Mouse (Mus musculus) forebrain, embryonic 10.5 days (tissue): ENCODE measurements around the gene AC131692.1. TPM values are rescaled to one million over a fixed set of nuclear protein-coding genes. Genes with fewer than 3 reads are reported as not detected.

Source experiments
- DNase-seq: peaks from one replicate; pipeline ENCODE4 v3.0.0-alpha.2; 2017; ENCODE audit warnings: low spot score; ENCODE audit errors: extremely low spot score
- H3K27ac ChIP-seq: fragments of 300-500 bp; sonication (generic); 2 replicates; pipeline ENCODE4 v1.5.1; 2016; ENCODE audit warnings: mild to moderate bottlenecking
- H3K27me3 ChIP-seq: fragments of 300-500 bp; sonication (generic); 2 replicates; pipeline ENCODE4 v1.6.1; 2016; ENCODE audit warnings: mild to moderate bottlenecking; ENCODE audit not compliant: poor library complexity, severe bottlenecking
- H3K36me3 ChIP-seq: fragments of 300-500 bp; sonication (generic); replicated peaks from 2 replicates; pipeline ENCODE4 v1.6.1; 2016; ENCODE audit warnings: mild to moderate bottlenecking, moderate library complexity
- H3K4me1 ChIP-seq: fragments of 300-500 bp; sonication (generic); 2 replicates; pipeline ENCODE4 v1.6.1; 2016
- H3K4me3 ChIP-seq: fragments of 300-500 bp; sonication (generic); 2 replicates; pipeline ENCODE4 v1.5.1; 2016; ENCODE audit warnings: mild to moderate bottlenecking, moderate library complexity
- H3K9me3 ChIP-seq: fragments of 300-500 bp; sonication (generic); 2 replicates; pipeline ENCODE4 v1.6.1; 2016; ENCODE audit warnings: mild to moderate bottlenecking, moderate library complexity
- WGBS: fragments of 180-500 bp; shearing (Covaris S2); methylation state at CpG from one replicate; pipeline ENCODE4 v1.1.7; 2016; 5-methylcytosine and 5-hydroxymethylcytosine counted together
- polyA plus RNA-seq: library from polyadenylated mRNA; unstranded; fragments of >200 nt; fragmentation: Nextera tagmentation; extraction: Ambion mirVana; gene quantifications from 2 replicates; pipeline ENCODE4 v1.2.1, GENCODE M21; 2016

AC131692.1 gene
- polyA plus RNA-seq, 1 experiment from 2014 or later, result 1.5 TPM

DNA sequence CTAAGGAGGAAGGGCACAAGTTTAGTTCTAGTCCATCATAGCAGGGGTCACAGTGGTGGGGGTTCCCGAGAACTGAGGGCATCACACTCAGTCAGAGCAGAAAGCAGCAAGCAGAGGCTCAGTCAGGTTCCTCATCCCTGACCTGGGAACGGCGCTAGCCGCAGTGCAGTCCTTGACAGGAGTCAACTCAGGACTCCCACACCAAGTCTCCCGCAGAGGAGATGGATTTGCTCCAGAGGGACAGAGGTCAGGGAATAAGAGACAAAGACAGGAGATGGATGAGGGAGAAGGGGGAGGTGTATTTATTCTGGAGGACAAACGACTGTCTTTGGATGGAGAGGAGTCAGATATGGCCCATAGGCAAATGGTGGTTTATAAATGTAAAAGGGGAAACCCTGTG, 18.9 kb downstream of the AC131692.1 start:
- no peaks in the 10 kb centered on the region for H3K27me3 ChIP-seq
- no peak for DNase-seq
- H3K27ac ChIP-seq, result no peak overlapping the region
- H3K9me3 ChIP-seq, result no peaks in the 10 kb centered on the region
- peaks cover 18% of the 10 kb centered on the region for H3K4me1 ChIP-seq
- no peak overlapping the region for H3K4me3 ChIP-seq
- WGBS, result 76% methylated on average over 6 of the region's 6 CpGs
- H3K36me3 ChIP-seq, result peaks cover 58% of the 10 kb centered on the region

DNA sequence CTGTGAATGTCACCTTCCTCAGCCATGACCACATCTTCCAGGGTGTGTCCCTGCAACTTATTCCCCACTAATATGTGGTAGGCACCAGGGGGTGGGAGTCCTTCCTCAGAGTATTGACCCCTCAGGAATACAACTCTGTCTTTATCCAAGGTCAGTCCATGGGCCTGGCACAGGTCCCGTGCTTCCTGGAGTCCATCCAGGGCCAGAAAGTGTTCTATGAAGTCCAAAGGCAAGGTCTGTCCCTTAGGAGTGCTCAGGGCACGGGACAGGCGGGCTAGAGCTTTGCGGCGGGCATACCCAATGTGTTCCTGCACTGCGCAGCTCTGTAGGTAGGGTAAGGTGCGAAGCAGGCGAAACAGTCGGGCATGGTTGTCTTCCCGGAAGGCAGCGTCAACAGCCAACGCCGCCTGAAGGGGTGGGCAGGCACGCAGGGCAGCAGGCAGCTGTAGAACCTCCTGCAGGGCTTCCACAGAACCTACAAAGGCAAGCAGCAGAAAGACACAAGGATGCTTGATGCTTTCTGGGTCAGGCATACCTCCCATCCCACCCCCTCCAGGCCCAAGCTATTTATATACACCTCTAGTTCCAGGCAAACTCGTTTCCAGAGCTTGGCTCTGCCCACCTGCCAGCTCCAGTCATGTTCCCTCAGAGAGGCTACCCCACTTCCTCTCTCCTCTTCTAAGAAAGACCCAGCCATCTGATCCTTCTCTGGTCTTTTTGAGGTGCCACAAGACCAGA, 22.1 kb downstream of the AC131692.1 start:
- H3K36me3 ChIP-seq, result peaks cover 58% of the 10 kb centered on the region
- no peaks in the 10 kb centered on the region for H3K9me3 ChIP-seq
- H3K27ac ChIP-seq, result no peak overlapping the region
- peaks cover 32% of the 10 kb centered on the region for H3K4me1 ChIP-seq
- no peak for DNase-seq
- H3K4me3 ChIP-seq, result peak overlapping the region; percentile 96
- H3K27me3 ChIP-seq, result no peaks in the 10 kb centered on the region
- 94% methylated on average over 15 of the region's 15 CpGs for WGBS

DNA sequence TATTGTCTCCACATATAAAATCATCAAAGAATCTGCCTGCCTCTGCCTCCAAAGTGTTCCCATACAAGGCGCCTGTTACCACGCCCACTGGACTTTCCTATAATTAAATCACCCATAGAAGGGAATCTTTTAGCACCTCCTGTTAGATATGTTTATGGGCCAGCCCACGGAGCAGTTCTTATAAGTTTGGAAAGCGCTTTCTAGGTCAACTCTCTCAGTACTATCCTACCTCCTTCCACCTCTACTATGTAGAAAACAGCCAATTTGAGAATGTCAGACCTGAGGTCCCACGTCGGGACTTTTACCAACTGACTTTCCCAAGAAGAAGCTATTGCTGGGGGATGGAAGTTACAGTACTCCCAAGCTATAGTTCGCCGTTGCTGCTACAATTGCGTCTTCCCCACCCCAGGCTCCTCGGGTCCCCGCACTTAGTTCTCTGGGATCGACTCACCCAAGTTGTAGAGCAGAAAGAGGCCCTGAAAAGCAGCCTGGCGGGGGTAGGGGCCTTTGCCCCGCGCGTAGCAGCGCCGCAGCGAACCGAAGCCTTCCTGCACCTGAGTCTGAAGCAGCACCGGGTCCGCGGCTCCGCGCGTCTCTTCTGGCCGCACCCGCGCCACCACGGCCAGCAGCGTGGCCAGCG, 23.2 kb downstream of the AC131692.1 start:
- Histone ChIP-seq H3K27me3 (no peaks in the 10 kb centered on the region), H3K27ac (peak overlapping the region; percentile 98), H3K36me3 (peaks cover 53% of the 10 kb centered on the region), H3K4me1 (peaks cover 41% of the 10 kb centered on the region), H3K9me3 (no peaks in the 10 kb centered on the region), H3K4me3 (peak overlapping the region; percentile 96)
- DNase-seq, result no peak
- 7% methylated on average over 32 of the region's 32 CpGs for WGBS

DNA sequence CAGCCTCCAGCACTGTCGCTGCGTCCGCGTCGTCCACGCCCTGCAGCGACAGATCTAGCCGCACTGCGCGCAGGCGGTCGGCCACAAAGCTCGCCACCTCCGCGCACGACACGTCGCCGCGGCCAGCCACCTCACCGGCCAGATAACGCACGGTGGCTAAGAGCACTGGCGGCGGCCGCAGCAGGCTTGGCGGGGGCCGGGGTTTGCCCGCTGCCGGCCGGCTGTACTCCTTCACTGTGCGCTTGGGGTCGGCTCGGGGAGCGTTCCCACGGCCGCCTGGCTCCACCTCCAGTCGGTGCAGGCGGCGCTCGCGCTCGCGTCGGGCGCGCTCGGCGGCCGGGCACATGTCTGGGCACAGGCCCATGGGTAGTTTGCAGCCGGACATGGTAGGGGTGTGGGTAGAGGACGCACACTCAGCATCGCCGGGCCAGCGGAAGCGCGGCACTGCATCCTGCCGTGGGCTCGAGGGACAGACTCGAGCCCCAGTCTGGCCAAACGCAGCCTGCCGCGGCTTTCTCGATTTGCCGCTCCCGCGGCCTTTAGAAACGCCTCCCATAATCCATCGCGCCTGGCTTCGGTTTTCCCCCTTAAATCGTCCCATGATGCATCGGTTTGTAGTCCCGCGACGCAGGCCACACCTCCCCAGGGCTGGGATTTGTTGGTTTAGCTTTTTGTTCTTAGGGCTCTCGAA, 23.9 kb downstream of the AC131692.1 start, which contains the start of gene Sac3d1:
TSS of gene Sac3d1 (minus strand) at position 665 of the 691 bp plus-strand sequence.
- Histone ChIP-seq H3K27ac (peak within 1 kb of the TSS; percentile 98), H3K4me3 (peak within 1 kb of the TSS; percentile 96), H3K27me3 (no peaks in the 10 kb centered on the region), H3K4me1 (peaks cover 41% of the 10 kb centered on the region), H3K36me3 (peaks cover 46% of the 10 kb centered on the region), H3K9me3 (no peaks in the 10 kb centered on the region)
- DNase-seq, result peak; percentile 90
- WGBS, result 0% methylated on average over 77 of the region's 77 CpGs

DNA sequence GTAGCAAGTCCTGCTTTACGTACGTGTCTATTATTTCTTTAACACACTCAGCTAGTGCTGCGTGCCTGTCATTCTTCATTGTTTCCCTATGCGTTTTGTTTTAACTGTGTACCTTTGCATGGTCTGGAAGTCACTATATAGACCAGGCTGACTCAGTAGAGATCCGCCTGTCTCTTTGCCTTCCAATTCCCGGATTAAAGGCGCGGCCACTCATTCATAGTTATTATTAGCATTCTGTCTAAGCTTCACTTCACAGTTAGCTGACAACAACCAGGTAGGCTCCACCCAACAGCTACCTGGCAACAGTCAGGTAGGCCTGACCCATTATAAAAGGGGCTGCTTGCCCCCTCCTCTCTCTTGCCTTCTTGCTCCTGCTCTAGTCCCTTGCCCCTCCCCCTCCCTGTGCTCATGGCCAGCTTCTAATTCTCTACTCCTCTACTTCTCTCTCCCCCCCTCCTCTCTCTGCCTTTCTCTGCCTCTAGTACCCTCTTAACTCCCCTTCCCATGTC, 24.5 kb downstream of the AC131692.1 start:
- WGBS, result under 1% methylated on average over 8 of the region's 8 CpGs
- DNase-seq, result no peak
- Histone ChIP-seq H3K27ac (peak overlapping the region; percentile 98), H3K9me3 (no peaks in the 10 kb centered on the region), H3K4me1 (peaks cover 46% of the 10 kb centered on the region), H3K4me3 (peak overlapping the region; percentile 96), H3K36me3 (peaks cover 40% of the 10 kb centered on the region), H3K27me3 (no peaks in the 10 kb centered on the region)

DNA sequence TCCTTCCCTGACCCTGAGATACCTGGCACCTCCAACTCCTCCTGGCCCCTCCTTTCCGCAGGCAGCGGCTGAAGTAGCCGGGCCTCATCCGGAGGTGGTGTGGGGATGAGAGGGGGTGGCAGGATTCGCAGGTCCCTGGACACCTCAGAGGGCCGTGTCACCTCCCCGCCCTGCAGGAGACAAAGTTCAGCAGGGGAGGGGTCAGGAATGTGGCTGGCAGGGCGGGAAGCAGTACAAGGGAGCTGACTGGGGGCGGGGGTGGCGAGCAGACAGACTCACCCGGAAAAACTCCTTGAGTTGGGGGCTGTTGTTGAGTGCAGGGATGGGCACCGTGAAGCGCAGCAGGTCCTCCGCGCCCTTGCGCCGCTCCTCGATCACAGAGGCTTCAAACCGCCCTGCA, 27.5 kb downstream of the AC131692.1 start:
- Histone ChIP-seq H3K27me3 (no peaks in the 10 kb centered on the region), H3K9me3 (no peaks in the 10 kb centered on the region)

DNA sequence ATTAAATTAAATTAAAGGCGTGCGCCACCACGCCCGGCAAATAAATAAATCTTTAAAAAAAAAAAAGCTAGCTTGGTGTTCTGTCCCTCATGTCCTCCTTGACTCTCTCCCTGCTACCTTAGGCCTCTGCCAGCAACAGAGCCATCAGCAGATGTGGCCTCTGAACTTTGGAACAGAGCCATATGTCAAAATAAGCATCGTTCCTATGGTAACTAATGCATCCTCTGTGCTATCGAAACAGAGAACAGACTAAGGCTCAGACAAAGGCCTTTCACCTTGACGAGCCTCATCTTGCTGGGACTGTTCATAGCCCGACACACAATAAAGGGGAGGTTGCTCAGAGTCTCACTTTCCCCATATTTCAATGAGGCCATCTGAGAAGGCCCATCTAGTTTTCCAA, 29.1 kb downstream of the AC131692.1 start:
- H3K4me1 ChIP-seq, result peaks cover 40% of the 10 kb centered on the region
- peak overlapping the region; percentile 72 for H3K27ac ChIP-seq
- H3K36me3 ChIP-seq, result peaks cover 8% of the 10 kb centered on the region; the same call in 1 of the 2 replicates
- 69% methylated on average over 8 of the region's 8 CpGs for WGBS
- no peak for DNase-seq
- no peaks in the 10 kb centered on the region for H3K27me3 ChIP-seq
- no peaks in the 10 kb centered on the region for H3K9me3 ChIP-seq
- H3K4me3 ChIP-seq, result no peak overlapping the region

More for the DNA sequence above, 27.5 kb downstream of the AC131692.1 start:
- WGBS, result 31% methylated on average over 19 of the region's 19 CpGs
- DNase-seq, result no peak
- peaks cover 10% of the 10 kb centered on the region; the same call in 1 of the 2 replicates for H3K36me3 ChIP-seq
- H3K27ac ChIP-seq, result 0 out of 2 replicates have a peak overlapping the region, but pooled peaks have one; percentile 35
- peaks cover 42% of the 10 kb centered on the region for H3K4me1 ChIP-seq
- peak overlapping the region; percentile 8; the same call in 1 of the 2 replicates for H3K4me3 ChIP-seq

DNA sequence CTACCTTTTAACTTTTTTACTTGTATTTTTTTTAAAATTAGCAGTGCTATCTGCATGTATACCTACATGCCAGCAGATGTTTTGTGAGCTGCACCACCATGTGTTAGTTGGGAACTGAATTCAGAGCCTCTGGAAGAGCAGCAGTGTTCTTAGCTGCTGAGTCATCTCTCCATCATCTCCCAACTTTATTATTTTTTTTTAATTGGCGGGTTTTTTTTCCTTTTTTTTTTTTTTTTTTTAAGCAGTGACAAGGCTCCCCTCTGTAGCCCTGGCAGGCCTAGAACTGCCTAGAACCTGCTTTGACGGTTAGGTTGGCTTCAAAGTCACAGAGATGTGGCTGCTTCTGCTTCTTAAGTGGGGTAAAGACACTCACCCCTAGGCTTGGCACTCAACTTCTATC, 30.7 kb downstream of the AC131692.1 start:
- H3K9me3 ChIP-seq, result no peaks in the 10 kb centered on the region
- H3K27ac ChIP-seq, result no peak overlapping the region
- whole genome bisulfite sequencing, result 83% methylated on average over 2 of the region's 2 CpGs
- DNase-seq, result no peak
- peaks cover 29% of the 10 kb centered on the region for H3K4me1 ChIP-seq
- H3K36me3 ChIP-seq, result peaks cover 8% of the 10 kb centered on the region; the same call in 1 of the 2 replicates
- no peak overlapping the region for H3K4me3 ChIP-seq
- no peaks in the 10 kb centered on the region for H3K27me3 ChIP-seq

DNA sequence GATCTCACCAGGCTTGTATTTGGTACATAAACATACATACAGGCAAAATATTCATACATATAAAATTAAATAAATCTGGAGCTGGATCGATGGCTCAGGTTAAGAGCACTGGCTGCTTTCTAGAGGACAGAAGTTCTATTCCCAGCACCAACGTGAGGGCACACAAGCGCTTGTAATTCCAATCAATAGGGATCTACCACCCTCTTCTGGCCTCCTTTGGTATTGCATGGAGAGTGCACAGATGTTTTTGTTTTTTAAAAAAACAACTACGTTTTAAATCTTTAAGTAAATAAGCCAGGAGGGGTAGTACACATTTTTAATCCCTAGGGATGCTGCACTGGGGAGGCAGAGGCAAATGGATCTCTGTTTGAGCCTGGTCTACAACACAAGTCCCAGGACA, 32.1 kb downstream of the AC131692.1 start:
- Histone ChIP-seq H3K27me3 (no peaks in the 10 kb centered on the region), H3K27ac (no peak overlapping the region), H3K4me1 (peaks cover 27% of the 10 kb centered on the region), H3K4me3 (no peak overlapping the region), H3K36me3 (0 out of 2 replicates have a peak, but pooled peaks cover 3% of the 10 kb centered on the region), H3K9me3 (no peaks in the 10 kb centered on the region)
- DNase-seq, result no peak
- 31% methylated on average over 4 of the region's 4 CpGs for WGBS

DNA sequence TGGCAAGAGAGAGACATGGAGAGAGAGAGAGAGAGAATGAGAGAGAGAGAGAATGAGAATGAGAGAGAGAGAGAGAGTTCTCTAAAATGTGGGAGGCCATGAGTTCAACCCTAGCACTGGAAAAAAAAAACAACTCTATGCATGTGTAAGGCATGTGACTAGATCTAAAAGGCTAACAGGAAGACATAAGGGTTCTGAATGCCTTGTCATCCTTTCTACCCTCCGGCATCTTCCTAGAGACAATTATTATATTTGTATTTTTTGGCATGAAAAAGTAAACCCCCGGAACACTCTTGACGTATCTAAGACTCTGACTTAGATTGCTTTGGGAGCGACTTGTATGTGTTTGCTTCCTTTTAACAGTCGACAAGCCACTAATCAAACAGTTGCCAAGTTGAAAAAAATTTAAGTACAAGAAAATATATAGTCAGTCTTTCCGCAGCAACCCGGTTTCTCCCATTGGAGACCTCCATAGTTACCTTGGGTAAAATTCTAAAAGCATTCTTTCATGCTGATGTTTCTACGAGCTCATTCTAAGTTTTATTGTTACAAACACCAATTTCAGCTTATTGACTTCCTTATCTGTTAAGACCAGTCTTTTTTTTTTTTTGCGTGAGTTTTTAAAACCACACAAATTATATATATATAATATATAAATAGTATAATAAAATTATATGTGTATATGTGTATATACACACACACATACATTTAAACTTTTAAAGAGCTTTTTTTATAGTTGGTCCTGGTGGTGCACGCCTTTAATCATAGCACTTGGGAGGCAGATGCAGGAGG, 32.8 kb downstream of the AC131692.1 start:
- DNase-seq, result no peak
- 79% methylated on average over 10 of the region's 10 CpGs for whole genome bisulfite sequencing
- H3K27me3 ChIP-seq, result no peaks in the 10 kb centered on the region
- H3K36me3 ChIP-seq, result no peaks in the 10 kb centered on the region
- H3K4me1 ChIP-seq, result peaks cover 24% of the 10 kb centered on the region
- peak overlapping the region; percentile 64 for H3K4me3 ChIP-seq
- no peaks in the 10 kb centered on the region for H3K9me3 ChIP-seq
- peak overlapping the region; percentile 88 for H3K27ac ChIP-seq

DNA sequence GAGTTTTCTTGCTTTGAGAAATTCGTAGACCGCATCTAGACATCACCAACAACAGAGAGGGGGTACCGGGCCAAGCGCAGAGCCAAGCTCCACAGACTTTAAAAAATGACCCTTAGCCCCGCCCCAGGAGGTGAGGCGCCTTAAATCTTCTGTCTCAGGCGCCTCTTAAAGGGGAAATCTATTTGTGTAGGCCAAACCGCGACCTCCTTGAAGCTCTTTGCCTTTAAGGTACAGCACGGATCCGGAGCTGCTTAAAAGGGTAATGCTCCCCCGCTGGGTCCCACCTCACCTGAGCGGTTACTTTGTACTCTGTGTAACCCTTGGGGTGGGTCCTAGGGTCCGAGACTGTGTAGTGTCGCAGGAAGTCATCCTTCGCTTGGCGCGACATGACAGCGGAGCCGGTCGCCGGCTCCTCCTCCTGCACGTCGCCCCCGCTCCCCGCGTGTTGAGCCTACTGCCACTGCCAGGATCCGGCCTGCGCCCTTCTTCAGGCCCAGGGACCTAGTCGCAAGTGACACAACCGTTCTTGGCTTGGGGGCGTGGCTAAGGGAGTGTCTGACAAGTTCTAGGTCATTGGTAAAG, 33.6 kb downstream of the AC131692.1 start, which contains the start of gene Snx15:
TSS of gene Snx15 (minus strand) at position 545 of the 582 bp plus-strand sequence.
- Histone ChIP-seq H3K27ac (peak within 1 kb of the TSS; percentile 88), H3K27me3 (no peaks in the 10 kb centered on the region), H3K36me3 (no peaks in the 10 kb centered on the region), H3K4me1 (peaks cover 23% of the 10 kb centered on the region), H3K9me3 (no peaks in the 10 kb centered on the region), H3K4me3 (peak within 1 kb of the TSS; percentile 64)
- DNase-seq, result peak; percentile 91
- under 1% methylated on average over 32 of the region's 32 CpGs for WGBS
